Mouse (Mus musculus) heart, adult 2 months (tissue): Measurements from ENCODE around the gene Kcnk12. TPM values are rescaled to one million over a fixed set of nuclear protein-coding genes. Genes with fewer than 3 reads are reported as not detected.

Experiments
- DNase-seq, 2 experiments: peaks; one replicate each; pipeline ENCODE4 v3.0.0; 2021
- H3K27ac ChIP-seq: fragments of 200-600 bp; 2 replicates; pipeline ENCODE4 v1.8.1; 2022
- H3K27me3 ChIP-seq: fragments of 200-500 bp; 2 replicates; pipeline ENCODE4 v1.6.1; 2012; ENCODE audit warnings: mild to moderate bottlenecking, low read length, inconsistent platforms, mixed read lengths; ENCODE audit not compliant: control insufficient read depth, insufficient read depth
- H3K36me3 ChIP-seq: fragments of 200-500 bp; 2 replicates; pipeline ENCODE4 v1.6.1; 2012; ENCODE audit warnings: low read length, inconsistent platforms; ENCODE audit not compliant: control insufficient read depth, insufficient read depth
- H3K4me1 ChIP-seq: fragments of 200-500 bp; 2 replicates; pipeline ENCODE4 v1.6.1; 2011; ENCODE audit warnings: low read length; ENCODE audit not compliant: control insufficient read depth, insufficient read depth
- H3K4me3 ChIP-seq: fragments of 200-600 bp; 2 replicates; pipeline ENCODE4 v1.8.1; 2022
- H3K79me2 ChIP-seq: fragments of 200-500 bp; replicated peaks from 2 replicates; pipeline ENCODE4 v1.6.1; 2012; ENCODE audit warnings: mild to moderate bottlenecking, inconsistent platforms, low read length, moderate library complexity, mixed read lengths; ENCODE audit not compliant: control insufficient read depth, insufficient read depth
- H3K9ac ChIP-seq: fragments of 200-500 bp; 2 replicates; pipeline ENCODE4 v1.6.1; 2012; ENCODE audit warnings: low read depth, mild to moderate bottlenecking, control low read depth, inconsistent platforms, low read length, mixed read lengths
- CTCF ChIP-seq: fragments of 200-600 bp; IDR thresholded peaks from 2 replicates; pipeline ENCODE4 v1.8.1; 2022; ENCODE audit warnings: antibody characterized with exemption, mild to moderate bottlenecking, moderate library complexity
- EP300 ChIP-seq: fragments of 200-500 bp; IDR thresholded peaks from 2 replicates; pipeline ENCODE4 v1.6.1; 2011; ENCODE audit warnings: low read depth, low read length, control low read depth; ENCODE audit not compliant: insufficient read depth
- POLR2A ChIP-seq: fragments of 200-500 bp; IDR thresholded peaks from 2 replicates; pipeline ENCODE4 v1.6.1; 2011; ENCODE audit warnings: mild to moderate bottlenecking, low read depth, low read length, control low read depth; ENCODE audit not compliant: insufficient read depth
- WGBS: fragments of 180-500 bp; shearing (Covaris S2); methylation state at CpG from one replicate; pipeline ENCODE4 v1.1.7; 2018; 5-methylcytosine and 5-hydroxymethylcytosine counted together
- intact Hi-C: fragments of 180-260 bp; cut with DNase I; formaldehyde crosslinking; loops from one replicate; pipeline ENCODE4 v1.15.1; 2025
- polyA plus RNA-seq: library from polyadenylated mRNA; depleted of rRNA; stranded (reverse); fragments of >200 nt; gene quantifications from 2 replicates; pipeline ENCODE4 v1.2.3, GENCODE M21; 2012
- total RNA-seq, 2 experiments: library from RNA; stranded (reverse); gene quantifications; 2 replicates each; pipeline ENCODE4 v1.2.3; 2021

The Kcnk12 gene
- total and polyA plus RNA-seq, 3 experiments: 0.18 TPM; not detected in 2

GRCm38 (mm10) chr17:87796881-87797416 lies 845 bp downstream of the Kcnk12 start:
- DNase-seq: no peak
- Histone ChIP-seq H3K27me3 (peaks cover 24% of the 10 kb centered on the region), H3K4me3 (no peak overlapping the region), H3K9ac (no peak overlapping the region), H3K79me2 (no peaks in the 10 kb centered on the region), H3K27ac (no peak overlapping the region), H3K36me3 (no peaks in the 10 kb centered on the region), H3K4me1 (no peaks in the 10 kb centered on the region)
- under 1% methylated on average over 72 of the region's 72 CpGs for WGBS
- intact Hi-C loops: no loop called here
- TF ChIP-seq CTCF: no peak

GRCm38 (mm10) chr17:87795927-87796714 lies 1.7 kb downstream of the Kcnk12 start:
- DNase-seq: no peak
- Histone ChIP-seq H3K79me2 (no peaks in the 10 kb centered on the region), H3K27me3 (peaks cover 24% of the 10 kb centered on the region), H3K36me3 (no peaks in the 10 kb centered on the region), H3K4me1 (no peaks in the 10 kb centered on the region), H3K27ac (no peak overlapping the region), H3K9ac (no peak overlapping the region), H3K4me3 (no peak overlapping the region)
- 22% methylated on average over 12 of the region's 12 CpGs for WGBS
- intact Hi-C loops: no loop called here
- no peak for TF ChIP-seq EP300
- TF ChIP-seq CTCF: no peak
- TF ChIP-seq POLR2A: no peak

GRCm38 (mm10) chr17:87794801-87795200 lies 3.0 kb downstream of the Kcnk12 start:
- Histone ChIP-seq H3K79me2 (no peaks in the 10 kb centered on the region), H3K9ac (no peak overlapping the region), H3K4me1 (no peaks in the 10 kb centered on the region), H3K27me3 (peaks cover 24% of the 10 kb centered on the region), H3K36me3 (no peaks in the 10 kb centered on the region), H3K4me3 (no peak overlapping the region), H3K27ac (no peak overlapping the region)
- DNase-seq: no peak
- intact Hi-C loops: no loop called here
- WGBS: 70% methylated on average over 5 of the region's 5 CpGs
- TF ChIP-seq POLR2A: no peak
- no peak for TF ChIP-seq EP300
- TF ChIP-seq CTCF: no peak

- intact Hi-C loops: no loop called here
- WGBS: 59% methylated on average over 5 of the region's 5 CpGs
- Histone ChIP-seq H3K9ac (no peak overlapping the region), H3K4me1 (no peaks in the 10 kb centered on the region), H3K79me2 (no peaks in the 10 kb centered on the region), H3K4me3 (no peak overlapping the region), H3K27ac (no peak overlapping the region), H3K27me3 (peaks cover 17% of the 10 kb centered on the region), H3K36me3 (no peaks in the 10 kb centered on the region)
- DNase-seq: no peak
- TF ChIP-seq CTCF (no peak), EP300 (no peak), POLR2A (no peak)
These were observed 4.5 kb downstream of the Kcnk12 start for GRCm38 (mm10) chr17:87793331-87793730.

- H3K79me2 ChIP-seq: no peaks in the 10 kb centered on the region
- no peaks in the 10 kb centered on the region for H3K4me1 ChIP-seq
- TF ChIP-seq CTCF: no peak
- TF ChIP-seq POLR2A: no peak
- no peak for TF ChIP-seq EP300
- WGBS: 71% methylated on average over 12 of the region's 12 CpGs
- no peak overlapping the region for H3K9ac ChIP-seq
- intact Hi-C loops: no loop called here
- no peak overlapping the region for H3K27ac ChIP-seq
- no peak for DNase-seq
- H3K36me3 ChIP-seq: no peaks in the 10 kb centered on the region
- no peak overlapping the region for H3K4me3 ChIP-seq
- H3K27me3 ChIP-seq: peaks cover 17% of the 10 kb centered on the region
These were observed 5.0 kb downstream of the Kcnk12 start for GRCm38 (mm10) chr17:87792623-87793315.

DNA sequence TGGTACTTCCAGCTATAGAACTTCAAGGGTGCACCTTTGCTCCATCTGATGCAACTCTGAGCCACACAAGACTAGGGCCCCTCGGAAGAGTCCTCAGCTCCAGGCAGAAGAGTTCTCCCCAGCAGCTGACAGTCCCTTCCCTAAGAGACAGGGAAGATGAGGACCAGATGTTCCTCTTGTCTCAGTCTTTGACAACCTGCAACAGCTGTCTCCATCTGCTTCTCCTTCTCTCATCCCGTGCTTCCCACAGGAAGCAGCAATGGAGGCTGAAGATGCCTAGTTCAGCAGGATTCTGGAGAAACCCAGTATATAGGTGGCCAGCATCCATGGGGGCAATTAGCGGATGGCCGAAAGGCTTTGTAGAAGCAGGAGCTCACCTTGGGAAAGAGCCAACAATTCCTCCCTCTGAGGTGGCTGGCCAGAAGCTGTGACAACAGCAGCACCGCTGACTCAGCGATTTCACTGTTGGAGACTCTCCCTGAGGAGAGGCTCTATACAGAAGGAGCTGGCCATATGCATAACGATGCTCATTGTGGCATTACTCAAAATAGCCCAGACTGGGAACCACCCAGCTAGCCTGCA lies 6.2 kb downstream of the Kcnk12 start:
- intact Hi-C loops: no loop called here
- WGBS: 63% methylated on average over 7 of the region's 7 CpGs
- Histone ChIP-seq H3K79me2 (no peaks in the 10 kb centered on the region), H3K36me3 (no peaks in the 10 kb centered on the region), H3K9ac (no peak overlapping the region), H3K4me3 (no peak overlapping the region), H3K27ac (no peak overlapping the region), H3K4me1 (no peaks in the 10 kb centered on the region), H3K27me3 (peaks cover 5% of the 10 kb centered on the region)
- DNase-seq: no peak
- no peak for TF ChIP-seq POLR2A
- no peak for TF ChIP-seq CTCF
- TF ChIP-seq EP300: no peak
